Mouse (Mus musculus) limb, embryonic 11.5 days (tissue): ENCODE measurements around the gene Batf3. TPM values are rescaled to one million over a fixed set of nuclear protein-coding genes. Genes with fewer than 3 reads are reported as not detected.
"Not testable (repeated sequence)": the region's sequence is repeated elsewhere in the genome, so short reads cannot be mapped to it uniquely, and the experiment has no call there.

ENCODE experiments used
- ATAC-seq: fragments of 200-750 bp; cut with Nextera tagmentation; 2 replicates; pipeline ENCODE4 v1.8.0; 2017; ENCODE audit warnings: low read depth; ENCODE audit not compliant: insufficient number of reproducible peaks, low FRiP score, low TSS enrichment
- DNase-seq: peaks from one replicate; pipeline ENCODE4 v3.0.0-alpha.2; 2015; ENCODE audit warnings: low spot score
- H3K27ac ChIP-seq: fragments of 300-500 bp; sonication (generic); replicated peaks from 2 replicates; pipeline ENCODE4 v1.5.1; 2014; ENCODE audit warnings: low read depth, mild to moderate bottlenecking, low read length
- H3K27me3 ChIP-seq: fragments of 300-500 bp; sonication (generic); 2 replicates; pipeline ENCODE4 v1.6.1; 2014; ENCODE audit warnings: mild to moderate bottlenecking, low read length, mixed read lengths; ENCODE audit not compliant: control insufficient read depth, insufficient read depth
- H3K36me3 ChIP-seq: fragments of 300-500 bp; sonication (generic); 2 replicates; pipeline ENCODE4 v1.6.1; 2014; ENCODE audit warnings: mild to moderate bottlenecking, low read length, moderate library complexity, mixed read lengths; ENCODE audit not compliant: control insufficient read depth, insufficient read depth
- H3K4me1 ChIP-seq: fragments of 300-500 bp; sonication (generic); 2 replicates; pipeline ENCODE4 v1.6.1; 2014; ENCODE audit warnings: low read length, mixed read lengths; ENCODE audit not compliant: control insufficient read depth, insufficient read depth
- H3K4me2 ChIP-seq: fragments of 300-500 bp; sonication (generic); 2 replicates; pipeline ENCODE4 v1.6.1; 2014; ENCODE audit warnings: low read depth, mild to moderate bottlenecking, moderate library complexity; ENCODE audit not compliant: severe bottlenecking
- H3K4me3 ChIP-seq: fragments of 300-500 bp; sonication (generic); 2 replicates; pipeline ENCODE4 v1.5.1; 2014; ENCODE audit warnings: low read depth, low read length
- H3K9ac ChIP-seq: fragments of 300-500 bp; sonication (generic); 2 replicates; pipeline ENCODE4 v1.6.1; 2014; ENCODE audit warnings: mild to moderate bottlenecking, low read length
- H3K9me3 ChIP-seq: fragments of 300-500 bp; sonication (generic); 2 replicates; pipeline ENCODE4 v1.6.1; 2016; ENCODE audit warnings: low read length; ENCODE audit not compliant: control insufficient read depth
- WGBS: fragments of 180-500 bp; shearing (Covaris S2); extraction: QIAGEN DNeasy Blood & Tissue Kit; methylation state at CpG from one replicate; pipeline ENCODE4 v1.1.7; 2014; 5-methylcytosine and 5-hydroxymethylcytosine counted together
- polyA plus RNA-seq: library from polyadenylated mRNA; unstranded; fragments of >200 nt; fragmentation: Nextera tagmentation; extraction: Ambion mirVana; gene quantifications from 2 replicates; pipeline ENCODE4 v1.2.1, GENCODE M21; 2014

Gene Batf3
- polyA plus RNA-seq, 1 experiment from 2014 or later, result 9.4 TPM

DNA sequence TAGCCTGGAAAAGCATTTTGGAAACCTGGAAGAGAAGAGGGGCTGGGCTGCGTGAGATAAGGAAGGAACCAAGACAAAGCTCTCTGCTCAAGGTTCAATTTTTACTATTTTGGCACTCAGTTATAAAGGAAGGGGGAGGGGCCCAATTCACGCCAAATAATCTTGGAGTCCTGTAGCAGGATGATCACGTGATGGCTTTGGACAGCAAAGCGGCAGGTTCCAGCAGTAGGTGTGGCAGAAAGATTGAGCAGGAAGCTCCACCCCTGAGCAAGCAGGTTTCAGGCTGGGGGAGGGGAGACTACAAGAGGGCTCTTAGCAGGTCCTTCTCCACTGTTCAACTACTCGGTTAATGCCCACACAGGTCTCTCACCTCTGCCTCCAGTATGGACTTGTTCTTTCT lies 51.8 kb downstream of the Batf3 start:
- not testable (repeated sequence) for H3K9ac ChIP-seq, H3K4me3 ChIP-seq, DNase-seq, H3K27ac ChIP-seq, H3K36me3 ChIP-seq, H3K4me1 ChIP-seq, H3K9me3 ChIP-seq, H3K27me3 ChIP-seq, ATAC-seq, H3K4me2 ChIP-seq
- WGBS, result 89% methylated on average over 5 of the region's 5 CpGs

DNA sequence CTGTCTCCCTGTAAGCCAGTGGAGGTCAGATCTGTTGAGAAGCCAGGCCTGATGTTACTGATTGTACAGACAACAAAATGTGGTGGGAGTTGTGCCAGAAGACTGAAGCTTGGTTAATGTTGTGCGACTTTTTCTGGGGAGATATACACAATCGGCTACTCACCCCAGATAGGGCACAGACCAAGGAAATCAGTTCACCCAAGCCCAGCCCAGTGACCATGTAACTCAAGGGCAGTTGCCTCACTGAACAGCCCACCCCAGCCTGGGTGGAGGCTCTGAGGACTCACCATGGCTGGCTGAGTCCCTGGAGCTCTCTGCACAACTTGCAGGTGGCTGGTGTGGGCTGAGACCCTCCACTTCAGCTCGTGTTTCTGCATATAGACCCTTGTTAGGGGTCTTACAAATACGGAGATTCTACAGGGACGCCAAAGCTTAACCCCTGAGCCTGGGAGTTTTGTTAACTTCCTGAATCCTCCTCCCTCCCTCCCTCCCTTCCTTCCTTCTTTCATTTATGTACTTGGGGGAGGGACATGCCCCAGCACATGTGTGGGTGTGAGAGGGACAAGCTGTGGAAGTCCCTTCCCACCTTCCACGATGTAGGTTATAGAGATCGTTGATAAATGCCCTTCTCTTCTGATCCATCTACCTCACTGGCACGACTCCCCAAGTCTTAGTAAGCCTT lies 53.4 kb downstream of the Batf3 start:
- no peaks in the 10 kb centered on the region for H3K27me3 ChIP-seq
- H3K27ac ChIP-seq, result no peak overlapping the region
- no peaks in the 10 kb centered on the region for H3K4me1 ChIP-seq
- no peak overlapping the region for H3K9ac ChIP-seq
- ATAC-seq (no peak), DNase-seq (no peak)
- no peak overlapping the region for H3K4me3 ChIP-seq
- WGBS, result 80% methylated on average over 8 of the region's 8 CpGs
- H3K36me3 ChIP-seq, result no peaks in the 10 kb centered on the region
- no peak overlapping the region for H3K4me2 ChIP-seq
- H3K9me3 ChIP-seq, result no peaks in the 10 kb centered on the region

DNA sequence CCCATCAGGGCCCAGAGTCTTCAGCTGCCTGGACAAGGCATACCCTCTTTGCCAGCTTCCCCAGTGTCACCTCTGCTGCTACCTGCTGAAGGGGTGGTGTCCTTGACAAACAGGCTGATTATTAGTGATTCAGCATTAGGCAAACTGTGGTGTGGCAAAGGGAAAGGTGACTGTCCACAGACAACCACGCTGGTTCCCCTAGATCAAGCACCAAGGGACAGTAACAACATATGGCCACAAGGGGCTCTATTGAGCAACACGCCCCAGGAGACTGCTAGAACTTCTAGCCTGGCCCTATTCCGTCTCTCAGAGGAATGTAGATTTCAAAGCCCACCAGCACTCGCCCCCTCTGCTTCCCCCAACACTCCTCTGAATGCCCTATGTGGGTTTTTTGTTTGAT lies 55.4 kb downstream of the Batf3 start:
- Histone ChIP-seq H3K4me3 (no peak overlapping the region), H3K9me3 (no peaks in the 10 kb centered on the region), H3K4me2 (no peak overlapping the region), H3K27ac (no peak overlapping the region), H3K4me1 (no peaks in the 10 kb centered on the region), H3K9ac (no peak overlapping the region), H3K36me3 (no peaks in the 10 kb centered on the region), H3K27me3 (no peaks in the 10 kb centered on the region)
- DNase-seq (peak; percentile 64), ATAC-seq (no peak)
- WGBS, result 13% methylated on average over 4 of the region's 4 CpGs

DNA sequence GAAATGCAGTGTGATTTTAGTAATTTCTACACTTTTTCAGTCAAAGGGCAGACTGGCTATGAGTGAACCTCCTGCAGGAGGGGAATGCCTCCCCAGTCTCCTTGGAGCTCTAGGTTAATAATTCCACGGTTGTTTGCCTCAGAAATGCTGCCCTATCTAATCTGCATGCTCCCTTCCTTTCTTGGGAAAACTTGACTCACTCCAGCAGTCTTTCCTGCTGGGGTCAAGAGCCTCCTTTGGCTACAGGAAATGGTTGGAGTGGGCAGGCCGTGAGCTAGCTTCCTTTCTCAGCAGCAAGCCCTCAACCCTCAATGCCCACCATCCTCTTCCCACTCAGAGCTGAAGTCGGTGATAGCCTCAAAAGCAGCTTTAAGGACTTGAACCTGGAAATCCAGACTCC lies 56.7 kb downstream of the Batf3 start:
- no peaks in the 10 kb centered on the region for H3K4me1 ChIP-seq
- H3K27me3 ChIP-seq, result no peaks in the 10 kb centered on the region
- H3K9me3 ChIP-seq, result no peaks in the 10 kb centered on the region
- no peak for DNase-seq
- no peak overlapping the region for H3K9ac ChIP-seq
- no peak overlapping the region for H3K4me3 ChIP-seq
- no peak overlapping the region for H3K4me2 ChIP-seq
- WGBS, result 45% methylated on average over 3 of the region's 3 CpGs
- no peak overlapping the region for H3K27ac ChIP-seq
- no peak for ATAC-seq
- H3K36me3 ChIP-seq, result no peaks in the 10 kb centered on the region

Other genes starting within 250 kb of the Batf3 start
- gene Rps6kc1, start 186.1 kb upstream of the Batf3 start, polyA plus RNA-seq, result 15.4 and 17.1 TPM in 2 replicates
- gene Angel2, start 172.7 kb upstream of the Batf3 start, polyA plus RNA-seq, result 56.7 and 59.0 TPM in 2 replicates
- 76.6 and 77.7 TPM in 2 replicates for gene Vash2, start 118.6 kb upstream of the Batf3 start, polyA plus RNA-seq
- 7.5 and 8.9 TPM in 2 replicates for gene Flvcr1, start 71.7 kb upstream of the Batf3 start, polyA plus RNA-seq
- not detected in 2 replicates for gene Spata45, start 61.2 kb upstream of the Batf3 start, polyA plus RNA-seq
- 12.4 and 13.7 TPM in 2 replicates for gene Tatdn3, start 34.9 kb upstream of the Batf3 start, polyA plus RNA-seq
- gene Nsl1, start 34.8 kb upstream of the Batf3 start, polyA plus RNA-seq, result 28.6 and 35.5 TPM in 2 replicates
- not detected in 2 replicates for gene Fam71a, start 67.0 kb downstream of the Batf3 start, polyA plus RNA-seq
- 2.2 and 2.3 TPM in 2 replicates for gene Atf3, start 120.2 kb downstream of the Batf3 start, polyA plus RNA-seq
- 60.1 and 65.9 TPM in 2 replicates for gene Nenf, start 220.3 kb downstream of the Batf3 start, polyA plus RNA-seq
- gene Tmem206, start 228.1 kb downstream of the Batf3 start, polyA plus RNA-seq, result 26.8 and 28.4 TPM in 2 replicates